Mouse (Mus musculus): ENCODE measurements around the gene Cyp2f2. TPM values are rescaled to one million over a fixed set of nuclear protein-coding genes. Genes with fewer than 3 reads are reported as not detected.

Cyp2f2 gene
- polyA plus RNA-seq, 1 experiment: 1.7 TPM

DNA sequence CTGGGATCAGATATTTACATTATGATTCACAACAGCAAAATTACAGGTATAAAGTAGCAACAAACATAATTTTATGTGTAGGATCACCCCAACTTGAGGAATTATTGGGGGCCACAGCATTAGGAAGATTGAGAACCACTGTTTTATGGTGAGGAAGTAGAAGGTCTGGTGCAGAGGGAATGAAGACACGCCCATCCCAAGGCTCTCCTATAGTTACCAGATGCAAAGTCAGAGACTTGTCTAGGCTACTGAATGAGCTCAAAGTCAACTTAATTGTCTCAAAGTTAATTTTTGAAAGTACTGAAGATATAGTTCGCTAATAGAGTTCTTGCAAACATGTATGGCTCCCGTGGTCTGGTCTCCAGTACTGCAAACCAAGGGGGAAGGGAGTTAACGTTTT lies 14.0 kb downstream of the Cyp2f2 start:
- Histone ChIP-seq H3K4me3 (ENCODE audit: insufficient read depth, low read length) (no peak overlapping the region), H3K27ac (ENCODE audit: insufficient read depth, low read length) (no peak overlapping the region), H3K4me1 (ENCODE audit: control insufficient read depth, insufficient read depth, low read length) (no peaks in the 10 kb centered on the region)
- TF ChIP-seq CTCF (IDR thresholded peaks at IDR 0.05; ENCODE audit: extremely low read depth, insufficient read depth, low read length) (no peak), POLR2A (IDR thresholded peaks at IDR 0.05; ENCODE audit: extremely low read depth, insufficient read depth, low read length) (no peak)

DNA sequence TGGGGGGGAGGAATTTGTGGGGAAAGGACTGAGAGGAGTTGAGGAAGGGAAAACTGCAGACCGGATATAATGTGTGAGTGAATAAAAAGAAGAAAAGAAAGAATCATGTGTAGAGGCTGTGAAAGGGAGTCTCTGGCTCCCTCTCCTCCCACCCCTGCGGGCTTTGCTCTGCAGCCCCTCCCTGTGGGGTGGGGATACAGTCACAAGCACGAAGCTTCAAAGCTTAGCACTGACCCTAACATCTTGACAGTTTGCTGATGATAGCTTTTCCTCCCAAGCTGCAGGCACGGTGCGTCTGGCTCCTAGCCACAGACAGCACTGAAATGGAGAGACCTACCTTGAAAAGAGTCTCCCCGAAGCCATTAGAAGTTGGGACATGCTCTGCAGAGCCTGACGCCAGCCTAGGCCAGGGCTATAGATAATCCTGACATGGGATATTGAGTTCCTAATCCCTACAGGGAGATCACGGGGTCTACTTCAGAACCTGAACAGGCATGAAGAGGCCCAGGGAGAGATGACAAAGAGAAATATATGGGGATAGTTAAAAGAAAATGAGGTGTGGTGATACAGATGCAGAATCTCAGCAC lies 16.8 kb downstream of the Cyp2f2 start:
- H3K4me1 ChIP-seq (ENCODE audit: control insufficient read depth, insufficient read depth, low read length): no peaks in the 10 kb centered on the region
- no peak overlapping the region for H3K4me3 ChIP-seq (ENCODE audit: insufficient read depth, low read length)
- no peak for TF ChIP-seq CTCF (IDR thresholded peaks at IDR 0.05; ENCODE audit: extremely low read depth, insufficient read depth, low read length)
- TF ChIP-seq POLR2A (IDR thresholded peaks at IDR 0.05; ENCODE audit: extremely low read depth, insufficient read depth, low read length): no peak

DNA sequence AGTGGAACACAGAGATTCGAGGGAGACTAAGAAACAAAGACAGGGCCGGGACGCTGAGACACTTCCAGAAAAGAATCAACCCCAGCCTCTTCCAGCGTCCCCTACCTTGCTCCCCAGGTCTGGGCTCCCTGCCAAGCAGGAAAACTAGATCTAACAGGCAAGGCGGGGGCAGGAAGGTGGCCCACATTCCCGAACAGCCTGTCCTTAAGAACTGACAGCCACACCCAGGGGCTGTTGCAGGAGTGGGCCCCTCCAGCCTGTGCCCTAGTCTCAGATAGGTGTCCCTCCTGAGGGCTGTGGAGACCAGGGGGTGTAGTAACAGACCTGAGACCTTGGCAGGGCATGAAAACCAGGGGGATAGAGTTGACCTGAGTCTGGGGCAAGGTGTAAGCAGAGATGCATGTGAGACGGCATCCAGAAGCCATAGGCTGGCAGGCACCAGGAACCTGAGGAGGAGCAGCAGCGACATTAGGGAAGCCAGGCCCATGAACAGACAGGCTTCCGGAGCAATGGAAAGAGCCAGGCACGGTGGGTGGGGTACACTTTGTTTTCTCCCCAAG lies 33.6 kb downstream of the Cyp2f2 start, which contains the start of gene Cyp2t4:
Gene Cyp2t4, plus strand, starts transcription at position 510 of the 560 bp plus-strand sequence.
- H3K4me3 ChIP-seq (ENCODE audit: insufficient read depth, low read length): no peak within 1 kb of the TSS
- 0 out of 2 replicates have a peak within 1 kb of the TSS, but pooled peaks have one; percentile 15 for H3K27ac ChIP-seq (ENCODE audit: insufficient read depth, low read length)
- 0 out of 2 replicates have a peak, but pooled peaks cover 2% of the 10 kb centered on the region for H3K4me1 ChIP-seq (ENCODE audit: control insufficient read depth, insufficient read depth, low read length)
- TF ChIP-seq CTCF (IDR thresholded peaks at IDR 0.05; ENCODE audit: extremely low read depth, insufficient read depth, low read length) (no peak), POLR2A (IDR thresholded peaks at IDR 0.05; ENCODE audit: extremely low read depth, insufficient read depth, low read length) (no peak)

More for the DNA sequence above, 16.8 kb downstream of the Cyp2f2 start:
- no peak overlapping the region for H3K27ac ChIP-seq (ENCODE audit: insufficient read depth, low read length)

DNA sequence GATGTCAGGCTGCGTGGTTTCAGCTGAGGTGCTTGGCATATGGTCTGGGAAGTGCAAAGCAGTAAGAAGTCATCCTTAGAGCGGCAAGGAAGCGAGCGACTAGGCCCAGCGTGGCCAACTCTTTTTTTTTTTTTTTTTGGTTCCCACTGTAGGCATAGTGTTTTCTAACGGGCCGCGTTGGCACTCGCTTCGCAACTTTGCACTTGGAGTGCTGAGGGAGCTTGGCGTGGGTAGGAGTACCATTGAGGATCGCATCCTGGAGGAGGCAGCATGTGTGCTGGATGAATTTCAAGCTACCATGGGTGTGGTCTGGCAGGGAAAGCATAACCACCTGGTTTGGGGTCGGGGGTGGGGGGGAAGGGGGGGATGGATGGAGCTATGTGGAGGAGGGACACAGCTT lies 36.3 kb downstream of the Cyp2f2 start:
- no peak for TF ChIP-seq CTCF (IDR thresholded peaks at IDR 0.05; ENCODE audit: extremely low read depth, insufficient read depth, low read length)
- no peak for TF ChIP-seq POLR2A (IDR thresholded peaks at IDR 0.05; ENCODE audit: extremely low read depth, insufficient read depth, low read length)
- Histone ChIP-seq H3K4me3 (ENCODE audit: insufficient read depth, low read length) (no peak overlapping the region), H3K4me1 (ENCODE audit: control insufficient read depth, insufficient read depth, low read length) (peaks cover 7% of the 10 kb centered on the region; the same call in 1 of the 2 replicates), H3K27ac (ENCODE audit: insufficient read depth, low read length) (no peak overlapping the region)

DNA sequence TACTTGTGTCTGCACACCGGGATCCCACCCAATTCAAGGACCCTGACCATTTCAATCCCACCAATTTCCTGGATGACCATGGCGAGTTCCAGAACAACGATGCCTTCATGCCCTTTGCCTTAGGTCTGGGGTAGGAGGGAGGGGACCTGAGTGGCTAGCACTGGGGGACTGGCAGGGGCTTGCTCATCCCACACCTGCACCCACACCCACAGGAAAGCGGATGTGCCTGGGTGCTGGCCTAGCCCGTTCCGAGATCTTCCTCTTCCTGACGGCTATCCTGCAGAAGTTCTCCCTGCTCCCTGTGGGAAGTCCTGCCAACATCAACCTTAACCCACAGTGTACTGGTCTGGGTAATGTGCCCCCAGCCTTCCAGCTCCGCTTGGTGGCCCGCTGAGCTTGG lies 38.5 kb downstream of the Cyp2f2 start:
- H3K4me1 ChIP-seq (ENCODE audit: control insufficient read depth, insufficient read depth, low read length): peaks cover 12% of the 10 kb centered on the region; the same call in 1 of the 2 replicates
- no peak overlapping the region for H3K4me3 ChIP-seq (ENCODE audit: insufficient read depth, low read length)
- TF ChIP-seq CTCF (IDR thresholded peaks at IDR 0.05; ENCODE audit: extremely low read depth, insufficient read depth, low read length) (no peak), POLR2A (IDR thresholded peaks at IDR 0.05; ENCODE audit: extremely low read depth, insufficient read depth, low read length) (no peak)
- no peak overlapping the region for H3K27ac ChIP-seq (ENCODE audit: insufficient read depth, low read length)

DNA sequence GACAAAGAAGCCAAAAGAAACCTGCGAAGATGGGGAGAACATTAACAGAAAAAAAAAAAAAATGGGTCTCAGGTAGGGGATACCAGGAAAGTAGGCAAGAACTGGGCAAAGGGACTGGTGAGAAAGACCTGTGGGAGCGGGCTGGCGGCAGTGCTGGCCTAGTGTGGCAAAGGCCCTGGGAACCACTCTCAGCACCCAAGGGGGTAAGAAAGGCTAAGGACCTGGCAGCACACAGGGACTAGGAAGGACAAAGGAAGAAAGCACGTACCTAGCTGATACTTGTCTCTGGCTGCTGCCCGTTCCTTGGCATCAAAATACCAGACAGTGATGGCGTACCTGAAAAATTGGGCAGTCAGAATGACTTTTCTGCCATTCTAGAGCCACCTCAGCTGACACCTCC lies 39.5 kb downstream of the Cyp2f2 start:
- Histone ChIP-seq H3K4me1 (ENCODE audit: control insufficient read depth, insufficient read depth, low read length) (peaks cover 14% of the 10 kb centered on the region; the same call in 1 of the 2 replicates), H3K27ac (ENCODE audit: insufficient read depth, low read length) (no peak overlapping the region), H3K4me3 (ENCODE audit: insufficient read depth, low read length) (no peak overlapping the region)
- TF ChIP-seq POLR2A (IDR thresholded peaks at IDR 0.05; ENCODE audit: extremely low read depth, insufficient read depth, low read length) (no peak), CTCF (IDR thresholded peaks at IDR 0.05; ENCODE audit: extremely low read depth, insufficient read depth, low read length) (no peak)

DNA sequence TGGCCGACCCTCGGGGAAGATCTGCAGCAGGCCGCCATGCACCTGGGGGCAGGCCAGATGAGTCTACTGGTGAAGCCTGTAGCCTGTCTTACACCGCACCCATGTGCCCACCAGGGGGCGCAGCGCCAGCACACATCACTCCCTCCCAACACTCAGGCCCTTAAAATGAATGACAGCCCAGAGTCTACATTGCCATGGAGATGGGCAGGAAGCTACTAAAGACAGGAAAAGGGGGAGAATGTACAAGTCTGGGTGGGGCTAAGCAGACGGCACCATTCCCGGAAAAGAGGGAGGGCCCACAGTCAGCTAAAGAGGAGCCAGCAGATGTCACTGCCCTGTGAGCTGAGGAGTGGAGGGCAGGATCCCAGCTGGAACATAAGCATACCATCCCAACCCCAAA lies 40.2 kb downstream of the Cyp2f2 start:
- TF ChIP-seq CTCF (IDR thresholded peaks at IDR 0.05; ENCODE audit: extremely low read depth, insufficient read depth, low read length): peak; percentile 78
- TF ChIP-seq POLR2A (IDR thresholded peaks at IDR 0.05; ENCODE audit: extremely low read depth, insufficient read depth, low read length): no peak

DNA sequence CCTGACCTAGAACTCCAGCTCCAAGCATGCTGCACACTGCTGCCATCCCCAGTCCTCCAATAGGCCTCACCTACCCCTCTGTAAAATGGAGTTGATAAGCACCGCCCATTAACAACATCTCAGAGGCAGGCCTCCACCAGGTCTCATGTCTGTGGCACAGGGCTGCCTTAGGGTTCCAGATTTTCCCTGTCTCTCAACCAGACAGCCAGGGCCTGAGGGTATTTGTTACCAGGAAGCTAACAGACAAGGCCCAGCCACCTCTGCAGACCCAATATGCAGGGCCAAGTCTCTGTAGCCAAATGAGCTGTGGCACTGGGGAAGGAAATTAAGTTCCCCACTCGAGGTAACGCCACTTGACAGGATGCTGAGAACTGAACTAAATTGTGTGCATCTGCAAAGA lies 41.2 kb downstream of the Cyp2f2 start:
- Histone ChIP-seq H3K27ac (ENCODE audit: insufficient read depth, low read length) (no peak overlapping the region), H3K4me3 (ENCODE audit: insufficient read depth, low read length) (no peak overlapping the region), H3K4me1 (ENCODE audit: control insufficient read depth, insufficient read depth, low read length) (peaks cover 14% of the 10 kb centered on the region; the same call in 1 of the 2 replicates)
- TF ChIP-seq CTCF (IDR thresholded peaks at IDR 0.05; ENCODE audit: extremely low read depth, insufficient read depth, low read length) (no peak), POLR2A (IDR thresholded peaks at IDR 0.05; ENCODE audit: extremely low read depth, insufficient read depth, low read length) (no peak)

More for the DNA sequence above, 40.2 kb downstream of the Cyp2f2 start:
- Histone ChIP-seq H3K4me3 (ENCODE audit: insufficient read depth, low read length) (no peak overlapping the region), H3K27ac (ENCODE audit: insufficient read depth, low read length) (no peak overlapping the region), H3K4me1 (ENCODE audit: control insufficient read depth, insufficient read depth, low read length) (peaks cover 16% of the 10 kb centered on the region; the same call in 1 of the 2 replicates)

DNA sequence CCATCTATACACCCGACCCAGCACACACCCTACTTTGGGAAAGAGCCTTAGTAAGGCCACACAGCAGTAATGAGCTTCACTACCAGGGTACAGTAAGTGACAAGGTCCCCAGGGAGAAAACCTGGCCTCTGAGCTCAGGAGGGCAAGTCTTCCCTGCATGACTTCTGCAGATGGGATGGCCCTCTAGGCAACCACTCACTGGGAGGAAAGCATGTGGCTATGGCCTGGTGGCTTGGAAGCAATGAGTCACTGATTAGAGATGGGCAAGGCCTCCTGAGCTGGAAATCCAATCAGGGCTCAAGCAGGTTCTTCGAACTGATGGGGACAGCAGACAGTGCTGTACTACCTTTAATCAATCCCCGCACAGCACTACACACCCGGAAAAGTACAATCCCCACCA lies 42.0 kb downstream of the Cyp2f2 start:
- Histone ChIP-seq H3K4me3 (ENCODE audit: insufficient read depth, low read length) (no peak overlapping the region), H3K27ac (ENCODE audit: insufficient read depth, low read length) (no peak overlapping the region), H3K4me1 (ENCODE audit: control insufficient read depth, insufficient read depth, low read length) (peaks cover 14% of the 10 kb centered on the region; the same call in 1 of the 2 replicates)
- no peak for TF ChIP-seq CTCF (IDR thresholded peaks at IDR 0.05; ENCODE audit: extremely low read depth, insufficient read depth, low read length)
- TF ChIP-seq POLR2A (IDR thresholded peaks at IDR 0.05; ENCODE audit: extremely low read depth, insufficient read depth, low read length): no peak
